Mouse (Mus musculus) testis, postnatal 10 days (tissue): Measurements from ENCODE around the gene Ndufb7.
A peak's percentile ranks its signal among the peaks of the same experiment; 100 is the strongest.

ENCODE experiments used
- DNase-seq: peaks from one replicate; pipeline ENCODE4 v3.0.0; 2021; ENCODE audit warnings: low spot score

The Ndufb7 gene

GRCm38 (mm10) chr8:83608398-83608829, 41.9 kb downstream of the Ndufb7 start:
- DNase-seq, result peak; percentile 83

- no peak for DNase-seq
Observed at GRCm38 (mm10) chr8:83609086-83609485, 42.6 kb downstream of the Ndufb7 start.

GRCm38 (mm10) chr8:83609547-83610180, 43.2 kb downstream of the Ndufb7 start:
- no peak for DNase-seq

- DNase-seq, result peak; percentile 36
Observed at GRCm38 (mm10) chr8:83611921-83612320, 45.5 kb downstream of the Ndufb7 start.

DNA sequence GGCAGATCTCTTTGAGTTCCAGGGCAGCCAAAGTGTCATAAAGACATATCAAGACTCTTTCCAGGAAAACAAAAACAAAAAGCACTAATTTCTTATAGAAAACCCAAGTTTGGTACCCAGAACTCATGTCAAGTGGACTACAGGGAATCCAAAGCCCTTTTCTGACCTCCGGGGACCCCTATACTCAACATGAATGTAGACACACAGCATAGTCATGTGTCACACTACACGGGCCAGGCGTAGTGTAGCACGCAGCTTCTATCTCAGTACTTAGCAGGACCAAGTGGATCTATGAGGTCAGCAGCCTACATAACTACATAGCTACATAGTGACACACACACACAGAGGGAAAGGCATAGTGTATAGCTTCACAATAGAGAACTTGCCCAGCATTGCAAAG, 47.2 kb downstream of the Ndufb7 start:
- peak; percentile 23 for DNase-seq

DNA sequence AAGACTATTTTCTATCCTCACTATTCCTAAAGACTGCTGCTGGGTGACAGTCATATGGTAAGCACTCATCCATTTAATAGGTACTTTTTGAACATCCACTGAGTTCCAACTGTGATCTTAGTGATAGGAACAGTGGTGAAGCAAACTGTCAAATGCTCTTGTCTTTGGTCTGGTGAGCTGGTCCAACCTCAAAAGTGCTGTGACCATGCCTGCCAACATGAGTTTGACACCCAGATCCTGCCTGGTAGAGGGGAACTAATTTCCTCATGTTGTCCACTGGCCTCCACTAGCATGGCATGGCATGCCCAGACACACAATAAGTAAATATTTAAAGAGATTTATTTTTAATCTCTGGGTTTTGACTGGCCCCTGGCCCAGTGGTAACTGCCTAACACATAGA, 50.2 kb downstream of the Ndufb7 start:
- DNase-seq, result no peak

DNA sequence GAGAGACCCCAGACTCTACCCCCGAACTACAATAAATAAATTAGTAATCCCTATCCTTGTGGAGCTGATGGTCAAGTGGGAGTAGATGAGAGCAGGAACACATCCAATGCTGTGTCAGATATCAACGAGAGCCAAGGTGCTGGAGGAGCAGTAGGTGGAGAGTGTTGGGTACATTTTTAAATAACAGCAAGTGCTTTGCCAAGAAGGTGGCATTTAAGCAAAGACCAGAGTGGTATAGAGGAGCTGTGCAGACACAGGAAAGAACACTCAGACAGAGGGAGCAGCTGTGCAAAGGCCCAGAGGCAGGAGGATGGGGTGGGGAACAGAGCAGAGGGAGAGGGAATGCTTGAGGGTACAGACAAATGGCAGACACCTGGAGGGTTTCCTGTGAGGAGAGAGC, 50.6 kb downstream of the Ndufb7 start:
- DNase-seq, result no peak

- DNase-seq, result no peak
Observed at GRCm38 (mm10) chr8:83618566-83618965, 52.1 kb downstream of the Ndufb7 start.

DNA sequence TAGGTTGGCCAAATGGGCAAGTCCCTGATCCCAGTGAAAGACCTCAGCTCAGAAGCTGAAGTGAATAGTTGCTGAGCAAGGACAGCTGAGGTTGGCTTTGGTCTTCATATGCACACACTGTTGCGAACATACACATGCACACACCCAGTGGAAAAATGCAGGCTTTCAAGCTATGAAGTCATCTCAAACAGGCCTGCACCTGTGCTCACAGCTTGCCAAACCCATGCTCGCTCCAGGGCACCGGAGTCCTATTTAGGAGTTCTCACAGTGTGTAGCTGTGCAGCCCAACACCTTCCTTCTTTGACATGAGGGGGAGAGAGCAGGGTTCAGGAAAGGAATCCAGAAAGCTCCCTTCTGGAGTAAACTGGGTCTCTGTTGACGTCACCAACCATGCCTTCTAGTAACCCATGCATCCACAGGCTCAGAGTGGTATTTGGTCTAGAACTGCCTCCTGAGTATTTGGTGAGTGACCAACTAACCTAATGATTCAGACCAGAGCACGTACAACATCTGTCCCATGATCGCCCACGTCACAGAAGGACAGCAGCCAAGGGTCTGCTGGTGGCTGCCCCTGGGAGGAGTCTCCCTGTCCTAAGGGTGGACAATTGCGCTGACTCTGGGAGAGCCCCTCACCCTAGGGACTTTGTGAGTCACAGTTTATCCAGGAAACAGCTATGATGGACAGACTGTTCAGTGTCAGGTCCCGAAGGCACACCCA, 53.3 kb downstream of the Ndufb7 start:
- no peak for DNase-seq
